Mouse (Mus musculus): ENCODE measurements at regions not wholly inside any gene's neighbourhood (a gene's known extent, or its start where the extent isn't known, plus 50 kb on each side); places are given as distances from the start of the nearest gene placed in this dataset.

- 72% methylated on average over 3 of the region's 3 CpGs for WGBS
- Histone ChIP-seq H3K36me3 (replicated peaks; ENCODE audit: control insufficient read depth, insufficient read depth, low read depth, low read length) (no peaks in the 10 kb centered on the region), H3K9me3 (replicated peaks; ENCODE audit: control insufficient read depth, low read length) (no peaks in the 10 kb centered on the region), H3K4me3 (ENCODE audit: low read depth, low read length) (no peak overlapping the region), H3K27me3 (ENCODE audit: control insufficient read depth, insufficient read depth, low read length) (no peaks in the 10 kb centered on the region), H3K4me2 (ENCODE audit: low read depth, low read length) (no peak overlapping the region), H3K27ac (replicated peaks; ENCODE audit: low read depth, low read length) (no peak overlapping the region), H3K9ac (replicated peaks; ENCODE audit: low read length) (no peak overlapping the region), H3K4me1 (ENCODE audit: control insufficient read depth, insufficient read depth, low read length) (no peaks in the 10 kb centered on the region)
- no peak for DNase-seq (ENCODE audit: low spot score)
- no peak for ATAC-seq (replicated peaks; ENCODE audit: insufficient number of reproducible peaks, low FRiP score, low TSS enrichment, low read depth)
These were observed 68.9 kb downstream of the Tex29 start for GRCm38 (mm10) chr8:11909146-11909545.

- H3K27ac ChIP-seq (replicated peaks; ENCODE audit: low read depth, low read length), result no peak overlapping the region
- H3K4me1 ChIP-seq (ENCODE audit: control insufficient read depth, insufficient read depth, low read length), result 0 out of 2 replicates have a peak, but pooled peaks cover 6% of the 10 kb centered on the region
- no peaks in the 10 kb centered on the region for H3K36me3 ChIP-seq (replicated peaks; ENCODE audit: control insufficient read depth, insufficient read depth, low read depth, low read length)
- H3K4me2 ChIP-seq (ENCODE audit: low read depth, low read length), result no peak overlapping the region
- H3K4me3 ChIP-seq (ENCODE audit: low read depth, low read length), result no peak overlapping the region
- no peak for DNase-seq (ENCODE audit: low spot score)
- H3K9me3 ChIP-seq (replicated peaks; ENCODE audit: control insufficient read depth, low read length), result no peaks in the 10 kb centered on the region
- no peak for ATAC-seq (replicated peaks; ENCODE audit: insufficient number of reproducible peaks, low FRiP score, low TSS enrichment, low read depth)
- no peak overlapping the region for H3K9ac ChIP-seq (replicated peaks; ENCODE audit: low read length)
- H3K27me3 ChIP-seq (ENCODE audit: control insufficient read depth, insufficient read depth, low read length), result no peaks in the 10 kb centered on the region
- 76% methylated on average over 18 of the region's 18 CpGs for WGBS
These were observed 71.6 kb downstream of the Tex29 start for GRCm38 (mm10) chr8:11911639-11912450.

GRCm38 (mm10) chr8:11912451-11913128, 72.3 kb downstream of the Tex29 start:
- Histone ChIP-seq H3K4me3 (ENCODE audit: low read depth, low read length) (no peak overlapping the region), H3K36me3 (replicated peaks; ENCODE audit: control insufficient read depth, insufficient read depth, low read depth, low read length) (no peaks in the 10 kb centered on the region), H3K9ac (replicated peaks; ENCODE audit: low read length) (no peak overlapping the region), H3K27me3 (ENCODE audit: control insufficient read depth, insufficient read depth, low read length) (no peaks in the 10 kb centered on the region), H3K27ac (replicated peaks; ENCODE audit: low read depth, low read length) (no peak overlapping the region), H3K9me3 (replicated peaks; ENCODE audit: control insufficient read depth, low read length) (no peaks in the 10 kb centered on the region), H3K4me2 (ENCODE audit: low read depth, low read length) (no peak overlapping the region), H3K4me1 (ENCODE audit: control insufficient read depth, insufficient read depth, low read length) (0 out of 2 replicates have a peak, but pooled peaks cover 6% of the 10 kb centered on the region)
- no peak for DNase-seq (ENCODE audit: low spot score)
- ATAC-seq (replicated peaks; ENCODE audit: insufficient number of reproducible peaks, low FRiP score, low TSS enrichment, low read depth), result no peak
- WGBS, result 71% methylated on average over 17 of the region's 17 CpGs

- DNase-seq (ENCODE audit: low spot score), result peak; percentile 20
- no peak for ATAC-seq (replicated peaks; ENCODE audit: insufficient number of reproducible peaks, low FRiP score, low TSS enrichment, low read depth)
- Histone ChIP-seq H3K27me3 (ENCODE audit: control insufficient read depth, insufficient read depth, low read length) (no peaks in the 10 kb centered on the region), H3K9ac (replicated peaks; ENCODE audit: low read length) (no peak overlapping the region), H3K4me2 (ENCODE audit: low read depth, low read length) (no peak overlapping the region), H3K36me3 (replicated peaks; ENCODE audit: control insufficient read depth, insufficient read depth, low read depth, low read length) (no peaks in the 10 kb centered on the region), H3K4me1 (ENCODE audit: control insufficient read depth, insufficient read depth, low read length) (0 out of 2 replicates have a peak, but pooled peaks cover 6% of the 10 kb centered on the region), H3K27ac (replicated peaks; ENCODE audit: low read depth, low read length) (no peak overlapping the region), H3K4me3 (ENCODE audit: low read depth, low read length) (no peak overlapping the region), H3K9me3 (replicated peaks; ENCODE audit: control insufficient read depth, low read length) (no peaks in the 10 kb centered on the region)
- WGBS, result 55% methylated on average over 12 of the region's 12 CpGs
These were observed 73.0 kb downstream of the Tex29 start for GRCm38 (mm10) chr8:11913129-11913900.

- Histone ChIP-seq H3K9me3 (replicated peaks; ENCODE audit: control insufficient read depth, low read length) (no peaks in the 10 kb centered on the region), H3K27me3 (ENCODE audit: control insufficient read depth, insufficient read depth, low read length) (no peaks in the 10 kb centered on the region), H3K27ac (replicated peaks; ENCODE audit: low read depth, low read length) (no peak overlapping the region), H3K4me1 (ENCODE audit: control insufficient read depth, insufficient read depth, low read length) (0 out of 2 replicates have a peak, but pooled peaks cover 6% of the 10 kb centered on the region), H3K4me3 (ENCODE audit: low read depth, low read length) (no peak overlapping the region), H3K36me3 (replicated peaks; ENCODE audit: control insufficient read depth, insufficient read depth, low read depth, low read length) (no peaks in the 10 kb centered on the region), H3K4me2 (ENCODE audit: low read depth, low read length) (no peak overlapping the region), H3K9ac (replicated peaks; ENCODE audit: low read length) (no peak overlapping the region)
- ATAC-seq (replicated peaks; ENCODE audit: insufficient number of reproducible peaks, low FRiP score, low TSS enrichment, low read depth) (no peak), DNase-seq (ENCODE audit: low spot score) (no peak)
- 52% methylated on average over 7 of the region's 7 CpGs for WGBS
These were observed 73.9 kb downstream of the Tex29 start for GRCm38 (mm10) chr8:11914131-11914530.

GRCm38 (mm10) chr8:11914681-11915474, 74.6 kb downstream of the Tex29 start:
- Histone ChIP-seq H3K27ac (replicated peaks; ENCODE audit: low read depth, low read length) (no peak overlapping the region; the same call in 1 of the 2 replicates), H3K4me1 (ENCODE audit: control insufficient read depth, insufficient read depth, low read length) (0 out of 2 replicates have a peak, but pooled peaks cover 6% of the 10 kb centered on the region), H3K4me2 (ENCODE audit: low read depth, low read length) (no peak overlapping the region), H3K36me3 (replicated peaks; ENCODE audit: control insufficient read depth, insufficient read depth, low read depth, low read length) (no peaks in the 10 kb centered on the region), H3K9ac (replicated peaks; ENCODE audit: low read length) (0 out of 2 replicates have a peak overlapping the region, but pooled peaks have one; percentile 22), H3K4me3 (ENCODE audit: low read depth, low read length) (no peak overlapping the region), H3K9me3 (replicated peaks; ENCODE audit: control insufficient read depth, low read length) (no peaks in the 10 kb centered on the region), H3K27me3 (ENCODE audit: control insufficient read depth, insufficient read depth, low read length) (no peaks in the 10 kb centered on the region)
- ATAC-seq (replicated peaks; ENCODE audit: insufficient number of reproducible peaks, low FRiP score, low TSS enrichment, low read depth) (0 out of 2 replicates have a peak, but pooled peaks have one; percentile 16), DNase-seq (ENCODE audit: low spot score) (peak; percentile 58)
- WGBS, result 41% methylated on average over 19 of the region's 19 CpGs

GRCm38 (mm10) chr8:11915721-11916120, 75.4 kb downstream of the Tex29 start:
- WGBS, result 92% methylated on average over 11 of the region's 11 CpGs

More at GRCm38 (mm10) chr8:11915721-11916120, 75.4 kb downstream of the Tex29 start:
- Histone ChIP-seq H3K4me1 (ENCODE audit: control insufficient read depth, insufficient read depth, low read length) (0 out of 2 replicates have a peak, but pooled peaks cover 6% of the 10 kb centered on the region), H3K4me2 (ENCODE audit: low read depth, low read length) (no peak overlapping the region), H3K27me3 (ENCODE audit: control insufficient read depth, insufficient read depth, low read length) (no peaks in the 10 kb centered on the region), H3K4me3 (ENCODE audit: low read depth, low read length) (no peak overlapping the region), H3K9me3 (replicated peaks; ENCODE audit: control insufficient read depth, low read length) (no peaks in the 10 kb centered on the region), H3K27ac (replicated peaks; ENCODE audit: low read depth, low read length) (no peak overlapping the region), H3K9ac (replicated peaks; ENCODE audit: low read length) (no peak overlapping the region), H3K36me3 (replicated peaks; ENCODE audit: control insufficient read depth, insufficient read depth, low read depth, low read length) (no peaks in the 10 kb centered on the region)
- DNase-seq (ENCODE audit: low spot score) (no peak), ATAC-seq (replicated peaks; ENCODE audit: insufficient number of reproducible peaks, low FRiP score, low TSS enrichment, low read depth) (no peak)
